Mouse (Mus musculus): Measurements from ENCODE around the gene Wasf1. TPM values are rescaled to one million over a fixed set of nuclear protein-coding genes. Genes with fewer than 3 reads are reported as not detected.
A peak's percentile ranks its signal among the peaks of the same experiment; 100 is the strongest.

The Wasf1 gene
- polyA plus RNA-seq, 1 experiment = 155 TPM

GRCm38 (mm10) chr10:40969372-40970033 is 86.2 kb downstream of the Wasf1 start:
- no peak for DNase-seq (ENCODE audit: extremely low spot score in 1 of 2, low spot score in 1 of 2)

GRCm38 (mm10) chr10:40970601-40971245 is 87.4 kb downstream of the Wasf1 start:
- peak; percentile 52 to 72 for DNase-seq (ENCODE audit: extremely low spot score in 1 of 2, low spot score in 1 of 2)

GRCm38 (mm10) chr10:40971256-40971655 is 88.0 kb downstream of the Wasf1 start:
- peak; percentile 57 to 70 for DNase-seq (ENCODE audit: extremely low spot score in 1 of 2, low spot score in 1 of 2)

GRCm38 (mm10) chr10:40983761-40984160 is 100.5 kb downstream of the Wasf1 start:
- DNase-seq (ENCODE audit: extremely low spot score in 1 of 2, low spot score in 1 of 2) = no peak

- no peak for DNase-seq (ENCODE audit: extremely low spot score in 1 of 2, low spot score in 1 of 2)
Measured at GRCm38 (mm10) chr10:40984600-40984999, 101.3 kb downstream of the Wasf1 start.

- no peak for DNase-seq (ENCODE audit: extremely low spot score in 1 of 2, low spot score in 1 of 2)
Measured at GRCm38 (mm10) chr10:40985350-40985749, 102.1 kb downstream of the Wasf1 start.

Other genes with a start within 250 kb of the Wasf1 start
- 1.1 and 1.2 TPM in 2 replicates for gene Mettl24, start 200.2 kb upstream of the Wasf1 start, polyA plus RNA-seq (2012; rRNA removed)
- 29.7 and 32.6 TPM in 2 replicates for gene Cdc40, start 164 bp upstream of the Wasf1 start, polyA plus RNA-seq (2012; rRNA removed)
- 4.8 and 6.0 TPM in 2 replicates for gene Gpr6, start 188.8 kb downstream of the Wasf1 start, polyA plus RNA-seq (2012; rRNA removed)

Data from frontal cortex, adult 2 months (tissue).